Mouse (Mus musculus): ENCODE results near the gene Det1.

Gene Det1

GRCm38 (mm10) chr7:78855044-78855655 lies 8.1 kb upstream of the Det1 start:
- DNase-seq (ENCODE audit: extremely low spot score, low spot score) = no peak

DNA sequence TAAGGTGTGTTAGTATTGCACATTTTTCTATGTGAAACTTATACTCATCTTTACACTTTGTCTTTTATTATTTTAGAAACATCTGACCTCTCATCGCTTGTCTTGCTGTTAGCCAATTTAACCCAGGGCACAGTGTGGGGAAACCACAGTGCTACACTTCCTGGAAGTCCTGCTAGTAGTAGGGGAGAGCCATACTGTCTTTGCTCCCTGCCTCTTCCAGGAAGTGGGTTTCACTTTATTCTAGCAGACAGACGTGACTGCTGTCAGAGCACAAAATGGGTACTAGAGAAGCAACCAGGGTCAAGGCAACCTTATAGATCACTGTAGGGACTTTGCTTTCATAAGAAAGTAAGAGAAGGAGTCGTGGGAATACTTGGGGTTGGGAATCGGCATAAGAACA lies 7.0 kb upstream of the Det1 start:
- no peak for DNase-seq (ENCODE audit: extremely low spot score, low spot score)

GRCm38 (mm10) chr7:78846066-78846716 lies 872 bp downstream of the Det1 start:
- no peak for DNase-seq (ENCODE audit: extremely low spot score, low spot score)

DNA sequence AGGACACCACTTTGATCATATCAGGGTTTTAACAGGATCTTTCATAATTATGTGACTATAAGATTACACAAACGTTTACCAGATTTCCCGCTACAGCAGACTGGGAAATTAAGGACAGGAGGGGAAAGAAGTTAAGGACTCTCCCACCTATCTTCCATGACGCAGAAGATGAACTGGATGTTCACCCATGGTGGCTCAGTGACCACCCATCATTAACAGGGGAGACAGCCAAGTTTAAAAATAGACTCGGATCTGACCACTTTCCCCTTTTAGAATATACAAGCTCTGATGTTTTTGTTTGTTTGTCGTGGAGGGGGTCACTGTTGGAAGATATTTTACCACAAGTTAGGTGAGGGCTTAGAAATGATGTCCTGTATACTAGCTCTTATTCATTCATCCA lies 5.5 kb downstream of the Det1 start:
- DNase-seq (ENCODE audit: extremely low spot score, low spot score) = no peak

- no peak for DNase-seq (ENCODE audit: extremely low spot score, low spot score)
Measured at GRCm38 (mm10) chr7:78837250-78837649, 9.8 kb downstream of the Det1 start.

DNA sequence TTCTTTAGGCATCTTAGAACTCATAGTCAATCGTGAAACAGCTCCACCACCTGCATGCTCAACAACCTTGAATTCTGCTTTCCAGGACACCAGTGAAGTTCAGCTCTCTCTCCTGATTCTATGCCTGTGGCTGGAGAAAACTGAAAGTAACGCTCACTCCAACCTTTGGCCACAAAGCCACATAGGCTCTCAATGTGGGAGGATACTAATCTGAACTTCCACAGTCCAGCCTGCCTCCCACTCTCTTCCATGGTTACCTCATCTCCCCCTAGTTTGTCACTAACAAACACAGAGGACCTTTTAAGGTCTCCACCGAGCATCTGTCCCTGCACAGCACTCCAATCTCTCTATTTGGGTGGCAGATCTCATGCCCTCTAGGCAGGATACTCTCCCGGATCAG lies 11.4 kb downstream of the Det1 start:
- no peak for DNase-seq (ENCODE audit: extremely low spot score, low spot score)

DNA sequence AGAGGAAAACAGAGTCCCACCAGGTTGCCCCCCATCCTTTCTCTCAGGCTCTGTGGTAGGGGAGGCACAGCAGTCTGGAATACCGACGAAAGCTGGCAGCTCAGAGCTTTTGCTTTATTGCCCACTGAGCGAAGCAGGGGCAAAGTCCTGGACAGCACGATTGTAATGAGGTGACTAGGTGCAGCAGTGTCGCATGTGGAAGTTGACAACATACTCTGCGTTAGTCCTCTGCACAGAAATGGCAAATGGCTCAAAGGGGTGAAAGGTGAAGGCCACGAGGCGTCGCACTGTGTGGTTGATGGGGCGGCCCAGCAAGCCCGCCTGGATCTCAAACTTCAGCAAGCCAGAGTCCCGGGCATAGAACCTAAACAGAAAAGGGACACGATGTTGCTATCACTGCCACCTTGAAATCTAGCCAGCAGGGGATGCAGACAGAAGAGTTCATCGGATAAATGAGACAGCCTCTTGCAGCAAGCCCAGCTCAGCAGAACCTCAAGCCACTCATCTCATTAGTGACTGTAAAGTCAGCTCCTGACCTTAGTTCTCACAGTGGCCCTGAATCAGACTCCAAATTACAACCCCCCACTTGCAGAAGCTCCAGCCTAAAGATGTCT lies 19.2 kb downstream of the Det1 start:
- no peak for DNase-seq (ENCODE audit: extremely low spot score, low spot score)

GRCm38 (mm10) chr7:78826682-78827385 lies 20.2 kb downstream of the Det1 start:
- peak; percentile 40 for DNase-seq (ENCODE audit: extremely low spot score, low spot score)

GRCm38 (mm10) chr7:78818336-78818735 lies 28.7 kb downstream of the Det1 start:
- no peak for DNase-seq (ENCODE audit: extremely low spot score, low spot score)

- DNase-seq (ENCODE audit: extremely low spot score, low spot score) = no peak
Measured at GRCm38 (mm10) chr7:78814766-78815165, 32.3 kb downstream of the Det1 start.

DNA sequence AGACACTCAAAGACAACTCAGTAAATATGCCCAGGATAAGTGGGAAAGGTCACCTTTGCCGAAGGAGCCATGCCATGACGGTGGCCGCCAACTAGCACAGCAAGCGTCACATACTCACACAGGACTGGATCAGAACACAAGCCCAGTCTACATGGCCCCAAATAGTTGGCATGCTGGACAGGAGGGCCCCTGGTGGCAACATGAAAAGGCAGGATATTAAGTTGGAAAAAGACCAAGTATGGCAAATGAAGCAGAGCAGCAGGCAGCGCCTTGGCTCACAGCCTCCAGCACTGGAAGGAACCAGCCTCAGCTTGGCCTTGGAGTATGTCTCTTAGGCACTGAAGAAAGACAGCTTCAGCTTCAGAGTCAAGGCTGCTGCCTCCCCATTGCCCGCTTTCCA lies 33.3 kb downstream of the Det1 start:
- DNase-seq (ENCODE audit: extremely low spot score, low spot score) = no peak

- no peak for DNase-seq (ENCODE audit: extremely low spot score, low spot score)
Measured at GRCm38 (mm10) chr7:78807192-78807591, 39.9 kb downstream of the Det1 start.

GRCm38 (mm10) chr7:78803841-78804240 lies 43.2 kb downstream of the Det1 start:
- DNase-seq (ENCODE audit: extremely low spot score, low spot score) = no peak

- DNase-seq (ENCODE audit: extremely low spot score, low spot score) = no peak
Measured at GRCm38 (mm10) chr7:78799730-78800496, 47.1 kb downstream of the Det1 start.

- no peak for DNase-seq (ENCODE audit: extremely low spot score, low spot score)
Measured at GRCm38 (mm10) chr7:78797843-78798455, 49.1 kb downstream of the Det1 start.

GRCm38 (mm10) chr7:78796624-78797023 lies 50.4 kb downstream of the Det1 start:
- DNase-seq (ENCODE audit: extremely low spot score, low spot score) = no peak

- DNase-seq (ENCODE audit: extremely low spot score, low spot score) = no peak
Measured at GRCm38 (mm10) chr7:78794571-78795092, 52.4 kb downstream of the Det1 start.

DNA sequence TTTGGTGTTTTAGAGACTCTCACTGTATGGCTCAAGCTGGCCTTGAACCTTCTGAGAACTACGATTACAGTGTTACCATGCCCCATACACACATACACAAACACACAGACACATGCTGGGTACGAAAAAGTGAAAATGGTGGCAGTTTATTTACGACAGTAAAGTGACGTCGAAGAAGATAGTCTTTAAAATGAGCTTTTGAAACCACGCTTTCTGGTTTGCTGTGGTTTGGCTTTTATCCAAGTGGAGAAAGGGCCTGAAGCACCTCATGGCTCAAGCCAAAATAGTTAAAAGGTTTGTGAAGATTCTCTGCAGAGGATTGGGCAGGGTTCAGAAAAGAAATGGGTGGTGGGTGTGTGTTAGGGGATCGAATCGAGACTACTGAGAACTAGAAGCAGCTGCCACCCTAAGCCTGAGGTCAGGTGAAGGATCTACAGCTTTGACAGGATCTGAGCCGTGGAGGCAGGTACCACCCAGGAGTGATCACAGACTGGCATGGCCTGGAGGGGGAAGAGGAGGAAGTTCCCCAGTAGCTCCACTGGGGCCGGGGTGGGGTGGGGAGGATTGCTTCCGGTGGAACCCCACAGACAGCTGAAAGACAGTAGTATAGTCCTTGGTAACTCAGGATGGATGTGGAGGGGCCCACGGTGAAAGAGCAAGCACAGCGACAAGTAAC lies 53.0 kb downstream of the Det1 start:
- no peak for DNase-seq (ENCODE audit: extremely low spot score, low spot score)

DNA sequence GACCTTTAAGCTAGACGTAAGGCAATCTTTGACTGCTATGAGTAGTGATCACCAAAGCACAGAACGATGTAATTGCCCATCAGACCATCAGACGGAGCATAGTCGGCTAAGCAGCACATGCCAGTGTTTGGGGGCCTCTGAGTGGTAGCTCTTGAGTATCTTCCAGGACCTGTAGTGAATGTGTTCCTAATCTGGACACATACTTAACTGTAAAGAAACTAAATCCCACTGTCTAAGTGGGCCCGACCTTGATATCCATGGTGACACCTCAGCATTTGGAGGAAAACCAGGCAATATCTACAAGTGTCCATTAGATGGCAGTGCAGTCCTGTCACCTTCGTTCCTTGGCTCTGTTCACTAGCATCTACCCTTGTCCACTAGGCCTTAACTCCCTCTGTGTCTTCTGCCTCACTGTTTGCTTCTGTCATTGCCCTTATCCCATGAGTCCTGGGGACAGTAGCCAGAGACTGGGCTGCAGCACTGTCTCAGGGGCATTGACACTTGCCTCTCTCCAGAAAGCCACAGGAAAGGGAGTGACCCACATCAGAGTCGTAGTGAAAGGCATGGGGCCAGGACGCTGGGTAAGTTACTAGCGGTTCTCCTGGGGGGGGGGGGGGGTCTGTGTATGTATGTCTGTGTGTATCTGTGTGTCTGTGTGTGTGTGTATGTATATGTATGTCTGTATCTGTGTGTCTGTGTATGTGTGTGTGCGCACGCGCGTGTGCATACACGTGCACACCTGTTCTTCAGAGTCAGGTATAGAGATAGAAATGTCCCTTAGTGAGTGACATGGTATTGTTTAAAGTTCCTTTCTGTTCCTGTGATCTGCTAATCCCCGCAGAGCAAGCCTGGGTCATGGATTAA lies 55.5 kb downstream of the Det1 start:
- peak; percentile 56 for DNase-seq (ENCODE audit: extremely low spot score, low spot score)

Data from neural tube, embryonic 10.5 days (tissue).